Mouse (Mus musculus): ENCODE measurements around the gene Cacna1h. TPM values are rescaled to one million over a fixed set of nuclear protein-coding genes. Genes with fewer than 3 reads are reported as not detected.

The Cacna1h gene
- total and polyA plus RNA-seq, 3 experiments = 0.22 TPM; not detected in 2

GRCm38 (mm10) chr17:25408302-25408999 is 25.1 kb downstream of the Cacna1h start:
- DNase-seq (ENCODE audit: low spot score) (no peak), ATAC-seq (ENCODE audit: extremely low read depth, insufficient number of reproducible peaks, low FRiP score, poor library complexity, severe bottlenecking) (no peak; the same call in 1 of the 2 replicates)
- no peak for TF ChIP-seq TAL1 (conservative IDR thresholded peaks at IDR 0.05; ENCODE audit: low read depth, low read length)
- TF ChIP-seq CTCF (IDR thresholded peaks at IDR 0.05; ENCODE audit: low read depth, low read length) = no peak
- TF ChIP-seq GATA2 (IDR thresholded peaks at IDR 0.05; ENCODE audit: borderline replicate concordance, low read depth, low read length) = no peak
- Histone ChIP-seq H3K27me3 (ENCODE audit: insufficient read depth, low read length) (peaks cover 17% of the 10 kb centered on the region), H3K4me3 (ENCODE audit: low read depth, low read length) (no peak overlapping the region), H3K9me3 (replicated peaks) (no peaks in the 10 kb centered on the region), H3K4me1 (ENCODE audit: insufficient read depth, low read depth, low read length) (no peaks in the 10 kb centered on the region), H3K36me3 (replicated peaks) (no peaks in the 10 kb centered on the region)

- no peak for DNase-seq (ENCODE audit: low spot score)
- no peak for ATAC-seq (ENCODE audit: extremely low read depth, insufficient number of reproducible peaks, low FRiP score, poor library complexity, severe bottlenecking)
- no peak overlapping the region for H3K4me3 ChIP-seq (ENCODE audit: low read depth, low read length)
- H3K4me1 ChIP-seq (ENCODE audit: insufficient read depth, low read depth, low read length) = no peaks in the 10 kb centered on the region
- peaks cover 15% of the 10 kb centered on the region for H3K27me3 ChIP-seq (ENCODE audit: insufficient read depth, low read length)
- no peaks in the 10 kb centered on the region for H3K36me3 ChIP-seq (replicated peaks)
- H3K9me3 ChIP-seq (replicated peaks) = no peaks in the 10 kb centered on the region
- TF ChIP-seq POLR2AphosphoS5 (IDR thresholded peaks at IDR 0.05; ENCODE audit: insufficient replicate concordance, low read depth, low read length) (no peak), GATA1 (IDR thresholded peaks at IDR 0.05; ENCODE audit: borderline replicate concordance, low read length) (no peak), TAL1 (conservative IDR thresholded peaks at IDR 0.05; ENCODE audit: low read depth, low read length) (no peak), GATA2 (IDR thresholded peaks at IDR 0.05; ENCODE audit: borderline replicate concordance, low read depth, low read length) (no peak), CTCF (IDR thresholded peaks at IDR 0.05; ENCODE audit: low read depth, low read length) (no peak)
These were observed 26.2 kb downstream of the Cacna1h start for GRCm38 (mm10) chr17:25407352-25407751.

- ATAC-seq (ENCODE audit: extremely low read depth, insufficient number of reproducible peaks, low FRiP score, poor library complexity, severe bottlenecking) (no peak), DNase-seq (ENCODE audit: low spot score) (no peak)
- Histone ChIP-seq H3K4me3 (ENCODE audit: low read depth, low read length) (no peak overlapping the region), H3K36me3 (replicated peaks) (no peaks in the 10 kb centered on the region), H3K27me3 (ENCODE audit: insufficient read depth, low read length) (peaks cover 10% of the 10 kb centered on the region), H3K4me1 (ENCODE audit: insufficient read depth, low read depth, low read length) (no peaks in the 10 kb centered on the region), H3K9me3 (replicated peaks) (no peaks in the 10 kb centered on the region)
- TF ChIP-seq CTCF (IDR thresholded peaks at IDR 0.05; ENCODE audit: low read depth, low read length) = no peak
These were observed 27.6 kb downstream of the Cacna1h start for GRCm38 (mm10) chr17:25406011-25406441.

- no peaks in the 10 kb centered on the region for H3K4me1 ChIP-seq (ENCODE audit: insufficient read depth, low read depth, low read length)
- ATAC-seq (ENCODE audit: extremely low read depth, insufficient number of reproducible peaks, low FRiP score, poor library complexity, severe bottlenecking) (no peak), DNase-seq (ENCODE audit: low spot score) (no peak)
- peaks cover 6% of the 10 kb centered on the region; the same call in 1 of the 2 replicates for H3K27me3 ChIP-seq (ENCODE audit: insufficient read depth, low read length)
- H3K4me3 ChIP-seq (ENCODE audit: low read depth, low read length) = no peak overlapping the region
- H3K36me3 ChIP-seq (replicated peaks) = no peaks in the 10 kb centered on the region
- no peak for TF ChIP-seq TAL1 (conservative IDR thresholded peaks at IDR 0.05; ENCODE audit: low read depth, low read length)
- no peaks in the 10 kb centered on the region for H3K9me3 ChIP-seq (replicated peaks)
These were observed 28.2 kb downstream of the Cacna1h start for GRCm38 (mm10) chr17:25405224-25405895.

GRCm38 (mm10) chr17:25404190-25404589 is 29.4 kb downstream of the Cacna1h start:
- no peak for TF ChIP-seq POLR2AphosphoS5 (IDR thresholded peaks at IDR 0.05; ENCODE audit: insufficient replicate concordance, low read depth, low read length)
- no peak for TF ChIP-seq TAL1 (conservative IDR thresholded peaks at IDR 0.05; ENCODE audit: low read depth, low read length)
- TF ChIP-seq CTCF (IDR thresholded peaks at IDR 0.05; ENCODE audit: low read depth, low read length) = no peak
- Histone ChIP-seq H3K4me3 (ENCODE audit: low read depth, low read length) (no peak overlapping the region), H3K9me3 (replicated peaks) (no peaks in the 10 kb centered on the region), H3K4me1 (ENCODE audit: insufficient read depth, low read depth, low read length) (no peaks in the 10 kb centered on the region), H3K27me3 (ENCODE audit: insufficient read depth, low read length) (peaks cover 2% of the 10 kb centered on the region; the same call in 1 of the 2 replicates), H3K36me3 (replicated peaks) (no peaks in the 10 kb centered on the region)
- no peak for DNase-seq (ENCODE audit: low spot score)
- ATAC-seq (ENCODE audit: extremely low read depth, insufficient number of reproducible peaks, low FRiP score, poor library complexity, severe bottlenecking) = no peak

GRCm38 (mm10) chr17:25402224-25402623 is 31.4 kb downstream of the Cacna1h start:
- peaks cover 2% of the 10 kb centered on the region; the same call in 1 of the 2 replicates for H3K4me1 ChIP-seq (ENCODE audit: insufficient read depth, low read depth, low read length)
- peaks cover 5% of the 10 kb centered on the region; the same call in 1 of the 2 replicates for H3K27me3 ChIP-seq (ENCODE audit: insufficient read depth, low read length)
- TF ChIP-seq CTCF (IDR thresholded peaks at IDR 0.05; ENCODE audit: low read depth, low read length) = no peak
- no peak for TF ChIP-seq GATA1 (IDR thresholded peaks at IDR 0.05; ENCODE audit: borderline replicate concordance, low read length)
- TF ChIP-seq POLR2AphosphoS5 (IDR thresholded peaks at IDR 0.05; ENCODE audit: insufficient replicate concordance, low read depth, low read length) = no peak
- no peak for TF ChIP-seq TAL1 (conservative IDR thresholded peaks at IDR 0.05; ENCODE audit: low read depth, low read length)
- TF ChIP-seq GATA2 (IDR thresholded peaks at IDR 0.05; ENCODE audit: borderline replicate concordance, low read depth, low read length) = no peak
- H3K36me3 ChIP-seq (replicated peaks) = no peaks in the 10 kb centered on the region
- ATAC-seq (ENCODE audit: extremely low read depth, insufficient number of reproducible peaks, low FRiP score, poor library complexity, severe bottlenecking) (no peak), DNase-seq (ENCODE audit: low spot score) (no peak)
- no peak overlapping the region for H3K4me3 ChIP-seq (ENCODE audit: low read depth, low read length)
- H3K9me3 ChIP-seq (replicated peaks) = no peaks in the 10 kb centered on the region
